Mouse (Mus musculus) ES-Bruce4 (cell line): ENCODE results near the gene Ppcdc.

Experiments
- CTCF ChIP-seq: IDR thresholded peaks from one replicate; pipeline ENCODE4 v1.8.1; 2011; ENCODE audit warnings: low read depth, low read length
- EP300 ChIP-seq: IDR thresholded peaks from 2 replicates; pipeline ENCODE4 v1.6.1; 2011; ENCODE audit warnings: low read depth, low read length; ENCODE audit not compliant: insufficient read depth
- POLR2A ChIP-seq: IDR thresholded peaks from one replicate; pipeline ENCODE4 v1.8.1; 2011; ENCODE audit warnings: low read length; ENCODE audit not compliant: insufficient read depth

DNA sequence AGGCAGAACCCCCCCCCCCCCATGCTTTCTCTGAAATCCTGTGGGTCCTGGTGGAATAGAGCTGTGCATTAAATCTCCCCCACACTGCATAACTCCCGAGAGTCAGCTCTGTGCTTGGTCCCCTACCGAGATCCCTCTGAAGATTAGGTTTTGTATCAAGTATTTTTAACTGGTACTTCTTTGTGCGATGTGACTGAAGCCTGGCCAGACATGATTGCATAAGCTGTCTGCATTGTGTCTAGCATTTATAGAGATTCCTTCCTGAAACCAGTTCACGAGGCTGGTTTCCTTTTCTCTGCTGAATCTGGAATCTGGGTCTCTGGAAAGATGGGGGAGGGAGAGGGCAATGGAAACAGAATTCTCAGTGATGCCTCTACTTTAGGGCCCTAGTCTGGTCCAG is 11.5 kb downstream of the Ppcdc start:
- no peak for TF ChIP-seq CTCF
- no peak for TF ChIP-seq EP300
- TF ChIP-seq POLR2A = no peak
